Mouse (Mus musculus): Measurements from ENCODE around the gene Fam208b.
A peak's percentile ranks its signal among the peaks of the same experiment; 100 is the strongest.

The Fam208b gene

GRCm38 (mm10) chr13:3610795-3611438 lies at the start of gene Fam208b:
Gene Fam208b (minus strand): TSS chr13:3611108.
- peak; percentile 99 for DNase-seq

GRCm38 (mm10) chr13:3659163-3660160 lies 48.6 kb upstream of the Fam208b start:
- DNase-seq, result peak in 1 of 2 experiments; percentile 50

GRCm38 (mm10) chr13:3654432-3654831 lies 43.5 kb upstream of the Fam208b start:
- no peak for DNase-seq

- no peak for DNase-seq
These were observed 39.7 kb upstream of the Fam208b start for GRCm38 (mm10) chr13:3650569-3650968.

GRCm38 (mm10) chr13:3646566-3646965 lies 35.7 kb upstream of the Fam208b start:
- DNase-seq, result peak; percentile 19 to 33

GRCm38 (mm10) chr13:3645919-3646318 lies 35.0 kb upstream of the Fam208b start:
- DNase-seq, result peak in 1 of 2 experiments; percentile 8

GRCm38 (mm10) chr13:3644871-3645270 lies 34.0 kb upstream of the Fam208b start:
- peak; percentile 60 to 83 for DNase-seq

- DNase-seq, result peak in 1 of 2 experiments; percentile 8
These were observed 31.6 kb upstream of the Fam208b start for GRCm38 (mm10) chr13:3642538-3642937.

- peak; percentile 32 to 69 for DNase-seq
These were observed 31.1 kb upstream of the Fam208b start for GRCm38 (mm10) chr13:3642049-3642448.

- peak; percentile 66 to 81 for DNase-seq
These were observed 25.9 kb upstream of the Fam208b start for GRCm38 (mm10) chr13:3636797-3637196.

- no peak for DNase-seq
These were observed 24.2 kb upstream of the Fam208b start for GRCm38 (mm10) chr13:3635076-3635475.

- DNase-seq, result peak; percentile 91
These were observed 23.2 kb upstream of the Fam208b start, which contains the start of gene Asb13 for GRCm38 (mm10) chr13:3633895-3634811. Gene Asb13 (plus strand): TSS chr13:3634032.

- DNase-seq, result no peak
These were observed 22.2 kb upstream of the Fam208b start for GRCm38 (mm10) chr13:3633131-3633530.

GRCm38 (mm10) chr13:3632551-3632950 lies 21.6 kb upstream of the Fam208b start:
- no peak for DNase-seq

- DNase-seq, result no peak
These were observed 17.2 kb upstream of the Fam208b start for GRCm38 (mm10) chr13:3628102-3628501.

GRCm38 (mm10) chr13:3627139-3627538 lies 16.2 kb upstream of the Fam208b start:
- no peak for DNase-seq

- DNase-seq, result peak; percentile 6 to 33
These were observed 652 bp downstream of the Fam208b start for GRCm38 (mm10) chr13:3610118-3610794.

- no peak for DNase-seq
These were observed 1.2 kb downstream of the Fam208b start for GRCm38 (mm10) chr13:3609780-3610117.

GRCm38 (mm10) chr13:3596232-3596631 lies 14.7 kb downstream of the Fam208b start:
- DNase-seq, result no peak

- no peak for DNase-seq
These were observed 16.6 kb downstream of the Fam208b start for GRCm38 (mm10) chr13:3594311-3594710.

- no peak for DNase-seq
These were observed 20.1 kb downstream of the Fam208b start for GRCm38 (mm10) chr13:3590789-3591188.

GRCm38 (mm10) chr13:3563953-3564352 lies 47.0 kb downstream of the Fam208b start:
- no peak for DNase-seq
